Mouse (Mus musculus) CD4-positive, CD25-positive, alpha-beta regulatory T cell, adult 2 months (primary cell): ENCODE data around the gene Rnf114.

Source experiments
- DNase-seq: peaks from one replicate; pipeline ENCODE4 v3.0.0-alpha.2; 2012; ENCODE audit warnings: low read depth, low spot score

Gene Rnf114

GRCm38 (mm10) chr2:167503253-167503895, 10.9 kb downstream of the Rnf114 start:
- DNase-seq, result peak; percentile 95

DNA sequence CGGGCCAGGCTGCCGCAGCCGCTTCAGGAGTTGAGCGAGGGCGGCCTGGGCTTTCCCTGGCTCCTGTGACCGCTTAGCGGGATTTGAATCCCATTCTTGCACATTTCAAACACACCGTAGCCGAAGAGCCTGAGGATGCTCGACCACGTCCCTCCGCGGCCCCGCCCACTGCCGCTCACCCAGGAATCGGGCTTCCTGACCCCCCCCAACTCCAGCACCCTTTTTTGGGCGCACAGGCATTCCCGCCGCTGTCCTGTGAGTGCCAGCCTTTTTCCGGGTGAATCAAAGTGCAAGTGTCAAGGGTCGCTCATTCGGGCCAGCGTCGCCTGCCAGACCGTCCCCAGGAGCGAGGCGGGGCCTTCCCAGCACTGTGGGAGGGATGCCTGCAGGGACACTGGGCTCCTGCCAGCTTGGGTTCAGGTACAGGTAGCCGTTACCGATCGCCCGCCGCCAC, 11.5 kb downstream of the Rnf114 start:
- DNase-seq, result peak; percentile 64

DNA sequence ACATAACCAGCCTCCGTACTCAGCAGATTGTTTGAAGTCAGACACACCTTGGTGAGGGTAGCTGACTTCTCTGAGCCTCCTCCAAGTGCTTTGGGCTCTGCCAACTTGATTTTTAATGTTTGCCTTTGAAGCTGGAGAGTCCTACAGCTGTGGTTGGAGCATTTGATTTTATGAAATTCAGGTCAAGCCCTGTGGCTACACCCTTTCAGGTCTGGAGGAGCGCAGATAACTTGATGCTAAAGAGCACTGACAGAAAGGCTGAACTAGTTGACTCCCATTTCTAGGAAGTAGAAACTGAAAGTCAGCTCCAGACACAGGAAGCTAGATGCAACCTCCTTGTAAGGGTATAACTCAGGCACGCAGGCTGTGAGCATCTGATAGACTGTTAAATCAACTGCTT, 12.7 kb downstream of the Rnf114 start:
- peak; percentile 83 for DNase-seq

- DNase-seq, result no peak
These were observed 14.3 kb downstream of the Rnf114 start for GRCm38 (mm10) chr2:167506546-167507260.

GRCm38 (mm10) chr2:167507719-167508385, 15.4 kb downstream of the Rnf114 start:
- DNase-seq, result no peak

DNA sequence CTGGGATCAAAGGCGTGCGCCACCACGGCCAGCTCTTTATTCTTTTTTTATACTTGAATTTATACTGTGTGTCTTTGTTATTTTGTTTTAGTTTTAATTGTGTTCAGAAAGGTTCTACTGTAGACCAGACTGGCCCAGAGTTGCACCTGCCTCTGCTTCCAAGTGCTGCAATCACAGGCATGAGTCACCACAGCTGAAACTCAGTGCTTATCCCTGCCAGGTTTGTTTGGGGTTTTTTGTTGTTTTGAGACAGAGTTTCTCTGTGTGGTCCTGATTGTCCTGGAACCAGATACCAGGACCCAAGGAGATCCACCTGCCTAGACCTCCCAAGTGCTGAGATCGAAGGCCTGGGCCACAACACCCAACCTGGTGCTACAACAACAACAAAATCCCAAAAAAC, 16.1 kb downstream of the Rnf114 start:
- no peak for DNase-seq

DNA sequence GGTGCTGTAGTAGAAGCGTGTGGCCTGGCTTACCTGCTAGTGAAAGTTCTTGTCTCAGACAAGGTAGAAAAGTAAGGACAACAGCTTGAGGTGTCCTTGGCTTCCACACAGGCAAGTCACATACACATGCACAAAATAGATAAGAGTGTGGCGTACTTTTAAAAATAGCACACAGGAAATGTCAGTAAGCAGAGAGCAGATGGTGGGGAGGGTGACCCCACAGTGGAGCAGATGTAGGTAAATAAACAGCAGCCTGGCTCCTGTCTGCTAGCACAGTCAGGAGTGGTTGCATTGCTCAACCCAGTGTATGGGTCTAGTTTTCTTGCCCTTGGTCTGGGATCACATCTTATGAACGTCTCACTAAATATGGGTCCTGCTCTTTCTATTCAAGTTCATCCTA, 18.0 kb downstream of the Rnf114 start:
- DNase-seq, result peak; percentile 29

DNA sequence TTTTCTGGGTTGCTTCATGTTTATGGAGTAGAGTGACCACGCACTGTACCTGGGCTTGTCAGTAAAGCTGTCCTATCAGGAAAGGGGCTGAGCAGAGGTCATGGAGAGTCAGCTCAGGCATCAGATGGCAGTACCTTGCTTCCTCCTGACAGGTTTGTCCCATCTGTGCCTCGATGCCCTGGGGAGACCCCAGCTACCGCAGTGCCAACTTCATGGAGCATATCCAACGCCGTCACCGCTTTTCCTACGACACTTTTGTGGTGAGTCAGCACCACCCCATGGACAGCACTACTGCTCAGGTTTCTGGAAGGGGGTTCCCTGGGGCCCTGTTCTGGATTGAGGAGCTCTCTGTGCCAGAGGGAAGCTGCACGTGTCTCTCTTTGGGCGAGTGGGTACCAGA, 19.9 kb downstream of the Rnf114 start:
- no peak for DNase-seq

DNA sequence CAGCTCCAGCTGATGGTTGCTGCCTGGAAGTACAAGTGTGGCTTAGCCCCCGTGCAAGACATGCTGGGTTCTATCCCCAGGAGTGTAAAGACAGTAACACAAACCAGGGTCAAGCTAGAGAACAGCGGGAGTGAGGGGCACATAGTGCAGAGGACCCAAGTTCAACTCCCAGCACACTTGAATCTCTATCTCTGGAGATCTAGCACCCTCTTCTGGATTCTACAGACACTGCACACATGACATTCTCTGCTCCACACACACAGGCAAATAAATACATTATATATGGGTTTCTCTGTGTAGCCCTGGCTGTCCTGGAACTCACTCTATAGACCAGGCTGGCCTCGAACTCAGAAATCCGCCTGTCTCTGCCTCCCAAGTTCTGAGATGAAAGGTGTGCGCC, 20.5 kb downstream of the Rnf114 start:
- peak; percentile 65 for DNase-seq

DNA sequence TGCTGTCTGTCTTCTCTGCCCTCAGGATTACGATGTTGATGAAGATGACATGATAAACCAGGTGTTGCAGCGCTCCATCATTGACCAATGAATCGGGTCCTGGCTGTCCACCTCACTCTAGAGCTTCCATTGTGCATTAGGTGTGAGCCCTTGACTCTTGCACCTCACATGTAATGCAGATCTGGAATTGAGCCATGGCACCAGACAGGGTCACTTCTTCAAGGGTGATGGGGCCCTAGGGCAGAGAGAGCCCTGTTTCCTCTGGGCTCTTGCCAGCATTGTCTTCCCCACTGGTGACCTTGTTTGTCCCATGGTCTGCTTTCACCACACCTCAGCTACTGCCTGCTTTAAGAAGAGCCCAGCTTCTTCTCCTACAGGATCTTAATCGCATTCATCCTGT, 22.2 kb downstream of the Rnf114 start:
- DNase-seq, result no peak

GRCm38 (mm10) chr2:167515688-167516087, 23.2 kb downstream of the Rnf114 start:
- no peak for DNase-seq

- DNase-seq, result peak; percentile 59
These were observed 27.3 kb downstream of the Rnf114 start for GRCm38 (mm10) chr2:167519606-167520252.

DNA sequence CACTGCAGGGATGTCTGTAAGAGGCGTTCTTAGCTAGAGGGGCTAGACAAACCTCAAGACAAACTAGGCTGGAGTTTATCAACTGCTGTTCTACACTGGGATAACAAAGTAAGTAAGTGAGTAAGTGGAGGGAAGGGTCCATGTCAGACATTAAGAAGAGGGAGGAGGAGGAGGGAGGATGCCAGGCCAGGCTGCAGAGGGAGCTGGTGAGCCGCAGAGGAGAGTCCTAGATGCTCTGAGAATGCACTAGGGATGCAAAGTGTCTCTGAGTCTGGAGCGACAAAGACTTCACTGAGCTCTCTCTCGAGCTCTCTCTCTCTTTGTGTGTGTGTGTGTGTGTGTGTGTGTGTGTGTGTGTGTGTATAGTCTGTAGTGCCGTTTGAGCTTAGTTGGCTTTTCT, 35.8 kb downstream of the Rnf114 start:
- peak; percentile 63 for DNase-seq

GRCm38 (mm10) chr2:167529935-167530513, 37.6 kb downstream of the Rnf114 start:
- no peak for DNase-seq

GRCm38 (mm10) chr2:167530536-167530935, 38.1 kb downstream of the Rnf114 start:
- DNase-seq, result no peak

DNA sequence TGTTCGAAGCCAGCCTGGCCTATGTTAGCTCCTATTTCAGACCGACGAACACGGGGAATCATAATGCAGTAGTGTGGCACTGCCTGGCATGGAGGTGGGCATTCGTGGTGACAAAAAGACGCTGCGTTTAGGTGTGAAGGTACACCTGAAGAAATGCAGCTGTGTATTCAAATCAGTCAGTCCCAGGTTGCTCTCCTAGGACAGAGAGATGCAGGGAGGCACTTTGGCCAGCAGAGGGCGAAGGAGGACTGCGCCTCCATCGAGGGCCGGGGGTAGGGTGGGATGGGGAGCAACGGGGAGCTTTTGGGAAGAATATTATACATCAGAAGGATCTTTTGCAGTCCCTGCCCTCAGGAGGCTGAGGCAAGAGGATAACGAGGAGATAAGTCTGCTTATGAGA, 39.7 kb downstream of the Rnf114 start:
- peak; percentile 79 for DNase-seq

- peak; percentile 47 for DNase-seq
These were observed 41.4 kb downstream of the Rnf114 start for GRCm38 (mm10) chr2:167533880-167534279.

DNA sequence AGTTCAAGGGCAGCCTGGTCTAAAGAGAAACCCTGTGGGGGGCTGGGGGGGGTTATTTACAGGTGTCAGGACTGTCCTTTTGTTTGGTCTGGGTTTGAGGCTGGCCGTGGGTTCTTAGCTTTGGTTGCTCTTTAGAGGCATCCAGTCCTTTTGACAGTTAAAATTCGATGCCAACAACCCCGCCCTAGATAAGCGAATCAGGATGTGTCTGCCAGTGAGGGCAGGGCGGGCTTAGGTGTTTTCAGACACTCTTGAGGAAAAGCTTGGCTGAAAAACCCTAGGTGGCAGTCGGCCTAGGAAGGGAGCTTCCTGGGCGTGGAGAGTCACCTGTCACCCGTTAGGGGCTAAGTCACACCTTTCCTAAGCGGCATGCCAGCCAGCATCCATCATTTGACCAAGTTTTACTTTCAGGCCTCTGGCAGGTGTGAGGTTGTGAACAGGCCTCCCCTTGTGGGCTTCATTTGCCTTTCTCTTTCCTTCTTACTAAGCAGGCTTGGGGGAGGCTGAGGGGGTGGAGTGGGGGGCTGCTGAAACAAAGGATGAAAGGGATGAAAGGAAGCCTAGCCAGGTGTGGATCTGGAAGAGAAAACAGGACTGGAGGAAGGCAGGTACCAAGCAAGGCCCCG, 44.0 kb downstream of the Rnf114 start:
- DNase-seq, result no peak

DNA sequence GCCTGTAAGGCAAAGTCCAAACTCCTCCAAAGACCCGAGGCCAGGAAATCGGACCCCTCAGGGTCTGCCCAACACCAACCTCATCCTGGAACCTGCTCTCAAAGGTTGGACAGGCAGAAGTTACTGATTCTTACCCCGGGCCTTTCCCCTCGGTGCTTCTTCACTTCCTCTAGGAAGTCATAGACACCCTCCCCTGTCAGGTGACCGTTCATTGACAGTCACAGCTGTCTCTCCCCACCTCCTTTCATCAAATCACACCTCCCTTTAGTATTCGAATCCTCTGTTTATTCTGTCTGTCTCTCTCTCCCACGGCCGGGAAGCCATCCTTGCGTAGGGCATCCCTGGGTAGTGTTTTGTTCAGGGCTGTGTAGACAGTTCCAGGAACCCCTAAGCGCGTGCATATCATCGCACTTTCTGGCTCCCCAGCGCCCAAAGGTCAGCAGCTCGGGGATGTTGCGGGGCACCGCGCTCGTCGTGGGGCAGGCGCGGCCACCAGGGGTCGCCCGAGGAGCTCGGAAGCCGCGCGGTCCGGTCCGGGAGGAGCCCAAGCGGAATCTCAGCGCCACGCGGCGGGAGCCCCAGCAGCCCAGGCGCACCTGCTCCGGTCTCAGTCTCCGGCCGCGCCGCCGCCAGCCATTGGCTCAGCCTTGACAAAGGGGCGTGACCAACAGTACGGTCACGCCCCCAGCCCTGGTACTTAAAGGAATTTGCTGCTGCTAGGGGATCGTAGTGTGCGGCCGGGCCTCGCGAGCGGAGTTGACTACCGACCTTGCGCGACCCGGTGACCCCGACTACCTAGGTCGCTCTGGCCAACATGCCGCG, 45.2 kb downstream of the Rnf114 start, which contains the start of gene Snai1:
Gene Snai1, plus strand, starts transcription at position 720 of the 822 bp plus-strand sequence.
- peak; percentile 93 for DNase-seq

- DNase-seq, result no peak
These were observed 46.3 kb downstream of the Rnf114 start for GRCm38 (mm10) chr2:167538671-167539306.
